ENCODE assay signal across 9 mouse cellular contexts in genomic region chr19:6139701-6140100, GRCm38 (mm10). TPM values are rescaled to one million over a fixed set of nuclear protein-coding genes. Genes with fewer than 3 reads are reported as not detected.
DNase-seq lines count a peak whose midpoint lies in the region; ATAC-seq lines count a peak whose summit lies in the region.
"Had no signal": no experiment of that assay in that cellular context is flagged by ENCODE, and none has a peak within 500 bp of the region (broad histone marks: within the 10 kb centered on the region; RNA-seq: fewer than 3 reads in every experiment).

No protein-coding gene starts in this region.

- H3K4me3 ChIP-seq in kidney, embryonic 15.5 days (replicated peaks): peak overlapping the region; percentile 71
- peak overlapping the region; percentile 53 for H3K4me3 ChIP-seq in hindbrain, embryonic 16.5 days (ENCODE audit: low read length)
- H3K4me3 ChIP-seq in midbrain, embryonic 16.5 days (ENCODE audit: low read depth, low read length): peak overlapping the region; percentile 71

- DNase-seq in kidney, adult 8-10 months: no peak
- peak; percentile 55 to 59 for DNase-seq in cerebellum, postnatal 25 days
- DNase-seq in urinary bladder, adult 18-20 months (ENCODE audit: low spot score in 2 of 2): no peak
- no peak for DNase-seq in left cerebral cortex, postnatal 4 days
- no peak for DNase-seq in lung, postnatal 4 days

- 93% methylated on average over 6 of the region's 6 CpGs for WGBS in kidney, embryonic 15.5 days
- WGBS in hindbrain, embryonic 16.5 days: 90% methylated on average over 6 of the region's 6 CpGs
- 95% methylated on average over 6 of the region's 6 CpGs for WGBS in midbrain, embryonic 16.5 days

- H3K4me2 ChIP-seq in kidney, embryonic 15.5 days: peak overlapping the region; percentile 77
- peak overlapping the region; percentile 69 for H3K4me2 ChIP-seq in hindbrain, embryonic 16.5 days (ENCODE audit: low read length)
- H3K4me2 ChIP-seq in midbrain, embryonic 16.5 days (ENCODE audit: low read length): peak overlapping the region; percentile 88

- H3K27ac ChIP-seq in kidney, embryonic 15.5 days: no peak overlapping the region
- no peak overlapping the region for H3K27ac ChIP-seq in hindbrain, embryonic 16.5 days (ENCODE audit: low read depth, low read length)
- H3K27ac ChIP-seq in midbrain, embryonic 16.5 days (ENCODE audit: low read length): peak overlapping the region; percentile 99; the same call in 1 of the 2 replicates

- peaks cover 32% of the 10 kb centered on the region for H3K36me3 ChIP-seq in kidney, embryonic 15.5 days
- H3K36me3 ChIP-seq in hindbrain, embryonic 16.5 days (ENCODE audit: control insufficient read depth, insufficient read depth, low read length): peaks cover 8% of the 10 kb centered on the region
- 0 out of 2 replicates have a peak, but pooled peaks cover 11% of the 10 kb centered on the region for H3K36me3 ChIP-seq in midbrain, embryonic 16.5 days (ENCODE audit: control insufficient read depth, insufficient read depth, low read length)

- H3K9ac ChIP-seq in kidney, embryonic 15.5 days: peak overlapping the region; percentile 78; the same call in 1 of the 2 replicates
- peak overlapping the region; percentile 71 for H3K9ac ChIP-seq in hindbrain, embryonic 16.5 days (ENCODE audit: low read depth, low read length)
- H3K9ac ChIP-seq in midbrain, embryonic 16.5 days (ENCODE audit: low read depth, low read length): peak overlapping the region; percentile 94

- H3K9me3 ChIP-seq in kidney, embryonic 15.5 days (replicated peaks): 0 out of 2 replicates have a peak, but pooled peaks cover 2% of the 10 kb centered on the region
- no peaks in the 10 kb centered on the region for H3K9me3 ChIP-seq in hindbrain, embryonic 16.5 days (ENCODE audit: control insufficient read depth, low read length)
- no peaks in the 10 kb centered on the region for H3K9me3 ChIP-seq in midbrain, embryonic 16.5 days (replicated peaks; ENCODE audit: control insufficient read depth, low read length, poor library complexity, severe bottlenecking)

- no peaks in the 10 kb centered on the region for H3K27me3 ChIP-seq in kidney, embryonic 15.5 days
- H3K27me3 ChIP-seq in hindbrain, embryonic 16.5 days (replicated peaks; ENCODE audit: control insufficient read depth, insufficient read depth, low read length): no peaks in the 10 kb centered on the region
- no peaks in the 10 kb centered on the region for H3K27me3 ChIP-seq in midbrain, embryonic 16.5 days (ENCODE audit: control insufficient read depth, insufficient read depth, low read depth, low read length)
- H3K27me3 ChIP-seq: Patski had no signal

- peaks cover 16% of the 10 kb centered on the region for H3K4me1 ChIP-seq in kidney, embryonic 15.5 days
- H3K4me1 ChIP-seq in hindbrain, embryonic 16.5 days (ENCODE audit: control insufficient read depth, insufficient read depth, low read depth, low read length): peaks cover 11% of the 10 kb centered on the region
- peaks cover 12% of the 10 kb centered on the region for H3K4me1 ChIP-seq in midbrain, embryonic 16.5 days (ENCODE audit: control insufficient read depth, insufficient read depth, low read length)

- ATAC-seq in kidney, embryonic 15.5 days (replicated peaks; ENCODE audit: low FRiP score): no peak
- no peak for ATAC-seq in hindbrain, embryonic 16.5 days
- ATAC-seq in midbrain, embryonic 16.5 days: no peak
- ATAC-seq: Patski had no signal

- intact Hi-C loops in left cerebral cortex, postnatal 4 days (cut with DNase I): no loop called here

RNA-seq across cellular contexts. Expression of gene Batf2, which starts 1.1 kb away (rescaled TPM):
- polyA plus RNA-seq in kidney, embryonic 15.5 days (2015; fragmentation: Nextera tagmentation; extraction: Ambion mirVana): 0.52 and 0.54 TPM in 2 replicates
- not detected in 2 replicates for polyA plus RNA-seq in hindbrain, embryonic 16.5 days (2015; fragmentation: Nextera tagmentation; extraction: Ambion mirVana)
- polyA plus RNA-seq in midbrain, embryonic 16.5 days (2015; fragmentation: Nextera tagmentation; extraction: Ambion mirVana): 0.15 TPM in 1 of 2 replicates, not detected in the other
- total RNA-seq in left cerebral cortex, postnatal 4 days (2021): not detected

RNA-seq across cellular contexts. Expression of gene Arl2, which starts 1.6 kb away (rescaled TPM):
- 103 and 113 TPM in 2 replicates for polyA plus RNA-seq in kidney, embryonic 15.5 days (2015; fragmentation: Nextera tagmentation; extraction: Ambion mirVana)
- polyA plus RNA-seq in hindbrain, embryonic 16.5 days (2015; fragmentation: Nextera tagmentation; extraction: Ambion mirVana): 154 and 162 TPM in 2 replicates
- polyA plus RNA-seq in midbrain, embryonic 16.5 days (2015; fragmentation: Nextera tagmentation; extraction: Ambion mirVana): 133 and 151 TPM in 2 replicates
- 10 to 100 TPM; 54.3 to 62.5 TPM for total RNA-seq in left cerebral cortex, postnatal 4 days (2021)

RNA-seq across cellular contexts. Expression of gene Snx15, which starts 11.6 kb away (rescaled TPM):
- 32.3 and 34.2 TPM in 2 replicates for polyA plus RNA-seq in kidney, embryonic 15.5 days (2015; fragmentation: Nextera tagmentation; extraction: Ambion mirVana)
- 64.3 and 66.9 TPM in 2 replicates for polyA plus RNA-seq in hindbrain, embryonic 16.5 days (2015; fragmentation: Nextera tagmentation; extraction: Ambion mirVana)
- polyA plus RNA-seq in midbrain, embryonic 16.5 days (2015; fragmentation: Nextera tagmentation; extraction: Ambion mirVana): 58.7 and 65.4 TPM in 2 replicates
- total RNA-seq in left cerebral cortex, postnatal 4 days (2021): 10 to 100 TPM; 36.0 to 41.2 TPM

RNA-seq across cellular contexts. Expression of gene Sac3d1, which starts 21.3 kb away (rescaled TPM):
- 44.0 and 47.2 TPM in 2 replicates for polyA plus RNA-seq in kidney, embryonic 15.5 days (2015; fragmentation: Nextera tagmentation; extraction: Ambion mirVana)
- 48.5 and 53.9 TPM in 2 replicates for polyA plus RNA-seq in hindbrain, embryonic 16.5 days (2015; fragmentation: Nextera tagmentation; extraction: Ambion mirVana)
- polyA plus RNA-seq in midbrain, embryonic 16.5 days (2015; fragmentation: Nextera tagmentation; extraction: Ambion mirVana): 44.2 and 45.2 TPM in 2 replicates
- 10 to 100 TPM; 25.4 to 25.9 TPM for total RNA-seq in left cerebral cortex, postnatal 4 days (2021)

RNA-seq across cellular contexts. Expression of gene Naaladl1, which starts 34.1 kb away (rescaled TPM):
- 0.51 and 0.54 TPM in 2 replicates for polyA plus RNA-seq in kidney, embryonic 15.5 days (2015; fragmentation: Nextera tagmentation; extraction: Ambion mirVana)
- polyA plus RNA-seq in hindbrain, embryonic 16.5 days (2015; fragmentation: Nextera tagmentation; extraction: Ambion mirVana): 0.41 and 0.43 TPM in 2 replicates
- 0.25 and 0.26 TPM in 2 replicates for polyA plus RNA-seq in midbrain, embryonic 16.5 days (2015; fragmentation: Nextera tagmentation; extraction: Ambion mirVana)
- total RNA-seq in left cerebral cortex, postnatal 4 days (2021): under 1 TPM; 0.14 to 0.32 TPM

Comparison
In these comparisons a context has a peak if more than half of its experiments do, and no peak if none do; other contexts are left out.
1. DNase-seq: peak in cerebellum, postnatal 25 days (2 of 2); none in kidney, adult 8-10 months (0 of 2), urinary bladder, adult 18-20 months (0 of 2), left cerebral cortex, postnatal 4 days (single experiment) and lung, postnatal 4 days (0 of 2).
2. Peak in every context shown above with its lines, with median percentiles within 50 percentile points of each other: H3K4me2 ChIP-seq, H3K4me3 ChIP-seq and H3K9ac ChIP-seq.